Mouse (Mus musculus): ENCODE results near the gene Gucy2c. TPM values are rescaled to one million over a fixed set of nuclear protein-coding genes. Genes with fewer than 3 reads are reported as not detected.

The Gucy2c gene
- polyA plus RNA-seq, 1 experiment: 0.31 TPM

- TF ChIP-seq CTCF (IDR thresholded peaks at IDR 0.05; ENCODE audit: borderline replicate concordance, control insufficient read depth, extremely low read depth, insufficient read depth, low read length, poor library complexity) (no peak), POLR2A (IDR thresholded peaks at IDR 0.05; ENCODE audit: control insufficient read depth, extremely low read depth, insufficient read depth, low read length, poor library complexity) (no peak)
- 96% methylated on average over 3 of the region's 3 CpGs for WGBS
Measured at GRCm38 (mm10) chr6:136701878-136702277, 79.7 kb downstream of the Gucy2c start.

GRCm38 (mm10) chr6:136701185-136701584 lies 80.4 kb downstream of the Gucy2c start:
- WGBS: 84% methylated on average over 5 of the region's 5 CpGs
- no peaks in the 10 kb centered on the region for H3K27me3 ChIP-seq (ENCODE audit: control insufficient read depth, insufficient read depth, low read length)
- H3K4me3 ChIP-seq (ENCODE audit: control insufficient read depth, insufficient read depth, low read length): no peak overlapping the region
- no peaks in the 10 kb centered on the region for H3K36me3 ChIP-seq (ENCODE audit: control insufficient read depth, insufficient read depth, low read length)
- no peaks in the 10 kb centered on the region for H3K4me1 ChIP-seq (replicated peaks; ENCODE audit: control insufficient read depth, insufficient read depth, low read length)
- no peak overlapping the region for H3K27ac ChIP-seq (ENCODE audit: control insufficient read depth, insufficient read depth, low read length)
- no peak for TF ChIP-seq CTCF (IDR thresholded peaks at IDR 0.05; ENCODE audit: borderline replicate concordance, control insufficient read depth, extremely low read depth, insufficient read depth, low read length, poor library complexity)
- TF ChIP-seq POLR2A (IDR thresholded peaks at IDR 0.05; ENCODE audit: control insufficient read depth, extremely low read depth, insufficient read depth, low read length, poor library complexity): no peak
- DNase-seq: no peak

More at GRCm38 (mm10) chr6:136701878-136702277, 79.7 kb downstream of the Gucy2c start:
- Histone ChIP-seq H3K36me3 (ENCODE audit: control insufficient read depth, insufficient read depth, low read length) (no peaks in the 10 kb centered on the region), H3K4me1 (replicated peaks; ENCODE audit: control insufficient read depth, insufficient read depth, low read length) (no peaks in the 10 kb centered on the region), H3K27me3 (ENCODE audit: control insufficient read depth, insufficient read depth, low read length) (no peaks in the 10 kb centered on the region), H3K4me3 (ENCODE audit: control insufficient read depth, insufficient read depth, low read length) (no peak overlapping the region), H3K27ac (ENCODE audit: control insufficient read depth, insufficient read depth, low read length) (no peak overlapping the region)
- no peak for DNase-seq

- H3K4me3 ChIP-seq (ENCODE audit: control insufficient read depth, insufficient read depth, low read length): no peak overlapping the region
- no peak overlapping the region for H3K27ac ChIP-seq (ENCODE audit: control insufficient read depth, insufficient read depth, low read length)
- 0 out of 2 replicates have a peak, but pooled peaks cover 4% of the 10 kb centered on the region for H3K4me1 ChIP-seq (replicated peaks; ENCODE audit: control insufficient read depth, insufficient read depth, low read length)
- H3K36me3 ChIP-seq (ENCODE audit: control insufficient read depth, insufficient read depth, low read length): no peaks in the 10 kb centered on the region
- no peaks in the 10 kb centered on the region for H3K27me3 ChIP-seq (ENCODE audit: control insufficient read depth, insufficient read depth, low read length)
- TF ChIP-seq POLR2A (IDR thresholded peaks at IDR 0.05; ENCODE audit: control insufficient read depth, extremely low read depth, insufficient read depth, low read length, poor library complexity) (no peak), CTCF (IDR thresholded peaks at IDR 0.05; ENCODE audit: borderline replicate concordance, control insufficient read depth, extremely low read depth, insufficient read depth, low read length, poor library complexity) (no peak)
- WGBS: 97% methylated on average over 6 of the region's 6 CpGs
- no peak for DNase-seq
Measured at GRCm38 (mm10) chr6:136691314-136691713, 90.3 kb downstream of the Gucy2c start.

GRCm38 (mm10) chr6:136690527-136690926 lies 91.0 kb downstream of the Gucy2c start:
- H3K27me3 ChIP-seq (ENCODE audit: control insufficient read depth, insufficient read depth, low read length): no peaks in the 10 kb centered on the region
- no peak for DNase-seq
- WGBS: 57% methylated on average over 5 of the region's 5 CpGs
- no peak overlapping the region for H3K4me3 ChIP-seq (ENCODE audit: control insufficient read depth, insufficient read depth, low read length)
- H3K27ac ChIP-seq (ENCODE audit: control insufficient read depth, insufficient read depth, low read length): peak overlapping the region; percentile 24; the same call in 1 of the 2 replicates
- H3K4me1 ChIP-seq (replicated peaks; ENCODE audit: control insufficient read depth, insufficient read depth, low read length): 0 out of 2 replicates have a peak, but pooled peaks cover 4% of the 10 kb centered on the region
- no peaks in the 10 kb centered on the region for H3K36me3 ChIP-seq (ENCODE audit: control insufficient read depth, insufficient read depth, low read length)
- TF ChIP-seq POLR2A (IDR thresholded peaks at IDR 0.05; ENCODE audit: control insufficient read depth, extremely low read depth, insufficient read depth, low read length, poor library complexity) (no peak), CTCF (IDR thresholded peaks at IDR 0.05; ENCODE audit: borderline replicate concordance, control insufficient read depth, extremely low read depth, insufficient read depth, low read length, poor library complexity) (no peak)

GRCm38 (mm10) chr6:136689790-136690413 lies 91.7 kb downstream of the Gucy2c start:
- WGBS: 30% methylated on average over 15 of the region's 15 CpGs
- H3K36me3 ChIP-seq (ENCODE audit: control insufficient read depth, insufficient read depth, low read length): no peaks in the 10 kb centered on the region
- H3K4me1 ChIP-seq (replicated peaks; ENCODE audit: control insufficient read depth, insufficient read depth, low read length): 0 out of 2 replicates have a peak, but pooled peaks cover 4% of the 10 kb centered on the region
- TF ChIP-seq CTCF (IDR thresholded peaks at IDR 0.05; ENCODE audit: borderline replicate concordance, control insufficient read depth, extremely low read depth, insufficient read depth, low read length, poor library complexity): no peak
- peak overlapping the region; percentile 38; the same call in 1 of the 2 replicates for H3K27ac ChIP-seq (ENCODE audit: control insufficient read depth, insufficient read depth, low read length)
- peak; percentile 19 for DNase-seq
- H3K27me3 ChIP-seq (ENCODE audit: control insufficient read depth, insufficient read depth, low read length): no peaks in the 10 kb centered on the region
- no peak overlapping the region for H3K4me3 ChIP-seq (ENCODE audit: control insufficient read depth, insufficient read depth, low read length)

- no peaks in the 10 kb centered on the region for H3K27me3 ChIP-seq (ENCODE audit: control insufficient read depth, insufficient read depth, low read length)
- H3K36me3 ChIP-seq (ENCODE audit: control insufficient read depth, insufficient read depth, low read length): no peaks in the 10 kb centered on the region
- 90% methylated on average over 5 of the region's 5 CpGs for WGBS
- TF ChIP-seq CTCF (IDR thresholded peaks at IDR 0.05; ENCODE audit: borderline replicate concordance, control insufficient read depth, extremely low read depth, insufficient read depth, low read length, poor library complexity) (no peak), POLR2A (IDR thresholded peaks at IDR 0.05; ENCODE audit: control insufficient read depth, extremely low read depth, insufficient read depth, low read length, poor library complexity) (no peak)
- peaks cover 10% of the 10 kb centered on the region for H3K4me1 ChIP-seq (replicated peaks; ENCODE audit: control insufficient read depth, insufficient read depth, low read length)
- DNase-seq: no peak
- H3K4me3 ChIP-seq (ENCODE audit: control insufficient read depth, insufficient read depth, low read length): no peak overlapping the region
- no peak overlapping the region for H3K27ac ChIP-seq (ENCODE audit: control insufficient read depth, insufficient read depth, low read length)
Measured at GRCm38 (mm10) chr6:136685433-136685832, 96.1 kb downstream of the Gucy2c start.
